Mouse (Mus musculus) Muller cell, postnatal 12 days (primary cell): ENCODE data around the gene Rbms3.
A peak's percentile ranks its signal among the peaks of the same experiment; 100 is the strongest.

Experiments
- DNase-seq: peaks from one replicate; pipeline ENCODE4 v3.0.0-alpha.2; 2015; ENCODE audit errors: inconsistent ontology term

Gene Rbms3

GRCm38 (mm10) chr9:117187116-117188034, 442.3 kb downstream of the Rbms3 start:
- no peak for DNase-seq

DNA sequence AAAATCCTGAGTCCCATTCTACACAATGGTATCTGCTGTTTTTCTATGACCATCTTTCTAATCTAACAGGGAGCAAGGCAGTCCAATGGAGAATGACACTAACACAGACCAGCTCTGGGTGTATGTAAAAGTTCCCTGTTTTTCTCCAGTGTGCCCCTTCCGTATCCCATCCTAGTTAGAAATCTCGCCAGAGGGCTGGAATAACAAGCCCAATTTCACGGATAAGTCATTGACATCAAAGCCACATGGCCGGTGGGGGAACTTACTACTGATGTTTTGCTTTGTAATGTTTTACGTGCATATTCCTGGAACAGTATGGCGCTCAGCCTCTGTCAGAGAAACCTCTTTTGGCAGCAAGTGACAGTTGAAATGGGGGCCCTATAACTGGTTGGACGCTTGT, 449.1 kb downstream of the Rbms3 start:
- no peak for DNase-seq

DNA sequence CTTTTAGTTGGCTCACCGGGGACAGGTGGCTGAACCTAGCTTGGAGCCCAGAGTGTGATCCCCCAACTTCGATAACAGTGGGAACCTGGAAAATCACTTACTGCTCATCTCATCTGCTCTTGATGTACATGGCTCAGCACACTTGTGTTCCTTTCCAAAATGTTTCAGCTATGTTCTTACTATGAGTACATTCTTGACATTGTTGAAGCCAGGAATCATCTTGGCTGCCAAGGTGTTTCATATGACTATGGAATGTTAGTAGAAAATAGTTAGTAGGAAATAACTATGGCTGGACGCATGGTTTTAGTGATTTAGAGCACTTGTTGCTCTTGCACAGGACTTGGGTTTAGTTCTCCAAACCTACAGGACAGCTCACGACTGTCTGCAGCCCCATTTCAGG, 451.3 kb downstream of the Rbms3 start:
- peak; percentile 38 for DNase-seq

GRCm38 (mm10) chr9:117172526-117172925, 457.2 kb downstream of the Rbms3 start:
- DNase-seq: no peak

GRCm38 (mm10) chr9:117169196-117169595, 460.5 kb downstream of the Rbms3 start:
- DNase-seq: no peak

DNA sequence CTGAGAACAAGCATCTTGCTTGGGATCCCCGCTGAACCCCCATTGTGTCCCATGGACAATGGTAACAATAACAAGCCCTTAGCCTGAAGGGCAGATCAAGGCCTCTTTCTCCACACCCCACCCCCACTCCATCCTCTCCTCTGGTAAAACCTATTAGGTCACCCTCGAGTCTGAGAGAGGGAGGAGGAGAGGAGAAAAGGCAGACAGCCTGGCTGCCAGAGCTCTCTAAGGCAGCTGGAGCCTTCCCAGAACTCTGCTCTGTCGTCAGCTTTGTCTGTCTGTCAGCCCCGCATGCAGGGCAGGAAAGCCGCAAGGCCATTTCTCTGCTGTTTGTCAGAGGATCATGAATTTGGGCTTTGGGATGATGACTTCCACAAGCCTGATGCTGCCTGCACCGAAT, 466.6 kb downstream of the Rbms3 start:
- peak; percentile 69 for DNase-seq

GRCm38 (mm10) chr9:117161150-117161549, 468.6 kb downstream of the Rbms3 start:
- DNase-seq: no peak

GRCm38 (mm10) chr9:117156330-117156905, 473.3 kb downstream of the Rbms3 start:
- peak; percentile 82 for DNase-seq

- no peak for DNase-seq
Observed at GRCm38 (mm10) chr9:117154590-117154989, 475.1 kb downstream of the Rbms3 start.

GRCm38 (mm10) chr9:117153686-117154274, 475.9 kb downstream of the Rbms3 start:
- DNase-seq: peak; percentile 84

DNA sequence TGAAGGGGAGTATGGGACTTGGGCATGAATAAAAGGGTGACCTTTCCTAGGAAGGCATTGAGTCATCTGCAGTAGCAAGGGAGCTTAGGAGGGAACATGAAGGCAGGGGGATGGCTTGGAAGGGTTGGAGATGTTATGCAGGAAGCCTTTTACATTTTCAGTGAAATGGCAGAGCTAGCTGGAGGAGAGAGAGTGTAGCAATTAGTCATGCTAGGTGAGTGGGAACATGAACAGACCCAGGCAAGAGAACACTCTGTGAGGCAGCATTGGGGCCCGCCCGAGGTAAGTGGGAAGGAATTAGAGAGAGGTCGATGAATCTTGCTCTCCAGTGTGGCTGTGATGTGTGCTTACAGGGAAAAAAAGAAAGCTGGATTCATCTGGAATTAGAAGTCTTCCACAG, 477.8 kb downstream of the Rbms3 start:
- DNase-seq: no peak

GRCm38 (mm10) chr9:117144057-117144723, 485.5 kb downstream of the Rbms3 start:
- DNase-seq: peak; percentile 64

DNA sequence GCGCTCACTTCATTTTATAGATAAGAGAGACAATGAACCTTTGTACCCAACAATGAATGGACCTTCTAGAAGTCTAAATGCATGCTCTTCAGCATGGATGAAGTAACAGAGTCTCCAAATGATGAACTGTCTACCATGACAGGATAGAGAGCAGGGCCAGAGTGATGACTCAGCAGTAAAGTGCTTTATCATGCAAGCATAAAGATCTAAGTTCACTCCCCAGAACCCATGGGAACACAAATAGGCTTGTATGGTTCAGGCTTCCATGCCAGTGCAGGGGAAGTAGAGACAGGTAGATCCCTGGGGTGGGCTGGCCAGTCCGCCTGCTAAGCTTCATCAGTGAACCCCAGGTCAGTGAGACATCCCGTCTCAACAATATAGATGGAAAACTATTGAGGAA, 489.7 kb downstream of the Rbms3 start:
- DNase-seq: no peak

DNA sequence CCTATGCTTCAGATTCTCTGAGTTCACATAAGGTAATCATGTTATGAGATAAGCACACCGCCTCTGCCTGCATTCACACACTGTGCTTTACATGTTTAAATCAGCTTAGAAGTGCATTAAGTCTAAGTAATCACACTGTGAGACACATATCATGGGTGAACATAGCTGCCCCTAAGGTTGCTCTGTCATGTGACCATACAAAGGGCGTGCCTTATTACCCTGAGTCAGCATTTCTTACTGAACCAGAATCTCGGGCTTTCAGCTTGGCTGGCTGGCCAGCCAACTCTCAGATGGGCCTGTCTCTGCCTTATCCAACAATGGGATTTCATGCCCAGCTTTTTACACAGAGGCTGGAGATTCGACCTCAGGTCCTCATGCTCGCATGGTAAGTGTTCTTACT, 493.3 kb downstream of the Rbms3 start:
- DNase-seq: no peak

- DNase-seq: no peak
Observed at GRCm38 (mm10) chr9:117134043-117134442, 495.7 kb downstream of the Rbms3 start.

- DNase-seq: peak; percentile 85
Observed at GRCm38 (mm10) chr9:117126816-117127215, 502.9 kb downstream of the Rbms3 start.

- DNase-seq: no peak
Observed at GRCm38 (mm10) chr9:117125844-117126243, 503.9 kb downstream of the Rbms3 start.

DNA sequence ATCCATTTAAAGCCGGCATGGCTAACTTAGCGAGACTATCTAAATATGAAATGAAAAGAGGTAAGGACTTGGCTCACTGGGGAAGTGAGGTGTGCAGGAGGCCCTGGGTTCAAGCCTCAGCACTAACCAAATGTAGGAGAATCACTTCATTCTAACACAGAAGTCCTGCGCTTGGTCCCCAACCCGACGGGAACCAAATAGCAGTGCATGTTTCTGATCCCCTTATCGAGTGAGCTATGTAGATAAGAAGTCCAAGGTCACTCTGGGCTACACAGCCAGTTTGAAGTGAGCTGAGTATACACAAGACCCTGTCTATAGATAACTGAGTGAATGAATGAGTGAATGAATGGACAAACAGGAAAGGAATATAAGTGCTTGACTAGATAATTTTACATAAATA, 508.1 kb downstream of the Rbms3 start:
- no peak for DNase-seq

DNA sequence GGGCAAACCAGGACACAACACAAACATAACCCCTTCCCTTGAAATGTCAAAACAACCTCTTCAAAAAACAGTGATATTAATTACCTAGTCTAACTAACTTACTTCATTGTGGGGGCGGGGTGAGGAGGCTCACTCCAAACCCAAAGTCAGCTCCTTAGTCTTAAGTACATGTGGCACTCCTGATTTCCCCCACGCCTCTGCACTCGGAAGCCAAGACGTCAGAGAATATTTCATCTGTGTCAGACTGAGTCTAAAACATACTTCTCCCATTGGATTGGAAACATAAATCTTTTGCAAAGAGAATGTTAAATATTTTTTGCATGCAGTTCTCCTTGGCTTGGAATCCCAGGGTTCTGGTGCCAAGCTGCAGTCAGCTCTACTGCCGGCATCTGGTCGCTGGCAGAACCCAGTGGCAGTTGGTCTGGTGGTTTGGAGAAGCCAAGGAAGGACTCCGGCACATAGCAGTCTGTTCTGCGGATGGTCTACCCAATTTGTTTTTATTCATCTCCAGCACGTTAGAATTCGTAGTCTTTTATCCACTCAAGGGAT, 512.5 kb downstream of the Rbms3 start:
- no peak for DNase-seq

DNA sequence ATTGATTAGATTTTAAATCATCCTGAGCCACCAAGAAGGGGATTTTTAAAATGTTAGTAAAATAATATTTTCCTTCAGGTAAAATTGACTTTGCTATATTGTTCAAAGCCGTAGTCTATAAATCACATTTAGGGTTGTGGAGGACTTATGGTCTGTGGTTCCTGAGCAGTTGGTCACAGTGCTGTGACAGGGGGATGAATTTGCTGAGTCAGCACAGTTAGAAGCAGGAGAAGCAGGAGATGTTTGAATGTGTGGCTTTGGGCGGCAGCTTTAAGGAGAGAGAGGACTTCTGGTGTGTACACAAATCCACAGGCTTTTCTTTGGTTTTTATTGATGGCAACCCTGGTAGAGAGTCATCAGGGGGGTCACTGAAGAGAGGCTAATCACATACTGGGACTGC, 514.1 kb downstream of the Rbms3 start:
- no peak for DNase-seq

DNA sequence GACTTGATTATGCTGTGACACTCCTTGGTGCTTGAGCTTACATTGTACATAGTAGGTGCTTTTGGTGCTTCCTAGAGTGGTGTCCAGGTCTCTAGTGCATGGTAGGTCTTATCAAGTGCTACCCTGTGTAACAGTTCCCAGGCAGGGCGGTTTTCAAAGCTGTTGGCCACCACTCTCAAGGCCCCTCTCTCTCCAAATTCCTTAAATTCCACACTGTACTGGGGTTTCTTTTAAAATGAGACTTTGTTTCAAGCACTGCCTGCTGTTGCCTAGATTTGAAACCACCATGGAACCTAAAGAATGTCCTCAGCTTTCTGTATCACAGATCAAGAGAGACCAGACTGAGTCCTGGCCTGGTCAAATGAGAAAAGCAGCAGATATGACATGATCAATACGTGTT, 516.1 kb downstream of the Rbms3 start:
- peak; percentile 88 for DNase-seq

- no peak for DNase-seq
Observed at GRCm38 (mm10) chr9:117107926-117108325, 521.8 kb downstream of the Rbms3 start.
